In the genomic region with DNA sequence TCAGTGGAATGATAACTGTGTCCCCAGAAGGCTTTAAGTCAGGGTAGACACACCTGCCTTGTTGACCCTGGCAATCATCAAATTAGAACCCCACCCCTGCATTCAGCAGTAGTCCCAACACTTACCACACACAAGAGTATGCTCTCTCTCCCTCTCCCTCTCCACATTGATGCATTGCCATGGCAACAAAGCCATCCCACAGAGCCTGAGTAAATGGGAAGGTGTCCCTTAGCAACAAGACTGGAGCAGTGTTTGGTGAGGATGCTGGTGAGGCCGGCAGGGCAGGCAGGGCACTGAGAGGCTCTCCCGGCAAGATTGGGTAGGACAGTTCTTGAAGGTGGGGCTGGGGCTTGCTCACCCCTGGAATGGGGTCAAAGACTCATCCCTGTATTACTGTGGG, we compare ENCODE assay signal across 10 mouse cellular contexts. TPM values are rescaled to one million over a fixed set of nuclear protein-coding genes. Genes with fewer than 3 reads are reported as not detected.
A peak's percentile ranks its signal among the peaks of the same experiment; 100 is the strongest.
DNase-seq lines count a peak whose midpoint lies in the region; ATAC-seq lines count a peak whose summit lies in the region.
"Had no signal": no experiment of that assay in that cellular context is flagged by ENCODE, and none has a peak within 500 bp of the region (broad histone marks: within the 10 kb centered on the region; RNA-seq: fewer than 3 reads in every experiment).

No protein-coding gene starts in this region.

- ATAC-seq in frontal cortex, adult (ENCODE audit: low TSS enrichment) = peak; percentile 93

- intact Hi-C loops in left cerebral cortex, postnatal 25 days (cut with DNase I) = no loop called here

- no peak for DNase-seq in frontal cortex, postnatal 25 days (ENCODE audit: low spot score in 2 of 2)
- DNase-seq in frontal cortex, postnatal 10 days (ENCODE audit: low spot score in 2 of 2) = peak; percentile 61 to 75
- DNase-seq in left cerebral cortex, postnatal 25 days (ENCODE audit: low spot score in 2 of 2) = peak; percentile 76 to 91
- DNase-seq in right cerebral cortex, postnatal 25 days = peak; percentile 70
- no peak for DNase-seq in liver
- no peak for DNase-seq in gastrocnemius, adult 18-20 months (ENCODE audit: low spot score)
- DNase-seq in urinary bladder, adult 18-20 months (ENCODE audit: low spot score in 2 of 2) = no peak
- DNase-seq: B cell, adult 2 months; lung, postnatal 4 days had no signal

RNA-seq across cellular contexts. Expression of a gene that starts 4.7 kb away (rescaled TPM):
- total RNA-seq in left cerebral cortex, postnatal 25 days (2021) = 10 to 100 TPM; 26.9 to 28.7 TPM
- total RNA-seq in gastrocnemius, adult 18-20 months (2021) = 1 to 10 TPM; 5.0 to 6.1 TPM

RNA-seq across cellular contexts. Expression of a gene that starts 47.0 kb away (rescaled TPM):
- 1 to 10 TPM; 4.2 to 7.3 TPM for total RNA-seq in left cerebral cortex, postnatal 25 days (2021)
- total RNA-seq in gastrocnemius, adult 18-20 months (2021) = not detected

RNA-seq across cellular contexts. Expression of a gene that starts 47.0 kb away (rescaled TPM):
- total RNA-seq in left cerebral cortex, postnatal 25 days (2021) = 1 to 10 TPM; 4.7 to 5.8 TPM
- not detected for total RNA-seq in gastrocnemius, adult 18-20 months (2021)

Comparison
In these comparisons a context has a peak if more than half of its experiments do, and no peak if none do; other contexts are left out.
1. DNase-seq: peak in frontal cortex, postnatal 10 days (2 of 2), left cerebral cortex, postnatal 25 days (2 of 2) and right cerebral cortex, postnatal 25 days (single experiment); none in frontal cortex, postnatal 25 days (0 of 2), liver (single experiment), gastrocnemius, adult 18-20 months (single experiment) and urinary bladder, adult 18-20 months (0 of 2).
2. RNA of a gene that starts 47.0 kb away (total RNA-seq): 4.2 to 7.3 TPM in left cerebral cortex, postnatal 25 days; not detected in gastrocnemius, adult 18-20 months; every median in the first group is over 4 times any median in the second.
3. RNA of a gene that starts 47.0 kb away (total RNA-seq): 4.7 to 5.8 TPM in left cerebral cortex, postnatal 25 days; not detected in gastrocnemius, adult 18-20 months; every median in the first group is over 4 times any median in the second.